Mouse (Mus musculus): ENCODE measurements around the gene Olfr54.
A peak's percentile ranks its signal among the peaks of the same experiment; 100 is the strongest.
"Not testable (repeated sequence)": the region's sequence is repeated elsewhere in the genome, so short reads cannot be mapped to it uniquely, and the experiment has no call there.

The Olfr54 gene

DNA sequence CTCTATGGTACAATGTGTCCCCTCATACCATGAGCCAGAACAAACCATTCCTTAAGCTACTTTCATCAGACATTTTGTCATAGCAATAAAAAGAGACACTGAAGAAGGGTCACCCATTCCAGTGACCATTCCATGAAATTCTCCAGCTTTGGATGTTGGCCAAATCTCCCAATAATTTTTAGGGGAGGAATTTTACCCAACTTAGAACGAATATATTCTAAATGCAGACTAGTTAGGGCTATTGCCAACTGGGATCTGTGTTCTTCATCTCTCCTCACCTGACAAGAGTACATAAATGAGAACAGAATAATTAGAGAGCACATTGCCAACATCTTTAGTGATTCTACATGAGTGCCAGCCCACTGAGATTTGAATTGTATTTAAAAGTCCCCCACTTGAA, at the start of gene Olfr54:
Olfr54 (plus strand) TSS at position 301 of the 400 bp plus-strand sequence.
- DNase-seq, result no peak

DNA sequence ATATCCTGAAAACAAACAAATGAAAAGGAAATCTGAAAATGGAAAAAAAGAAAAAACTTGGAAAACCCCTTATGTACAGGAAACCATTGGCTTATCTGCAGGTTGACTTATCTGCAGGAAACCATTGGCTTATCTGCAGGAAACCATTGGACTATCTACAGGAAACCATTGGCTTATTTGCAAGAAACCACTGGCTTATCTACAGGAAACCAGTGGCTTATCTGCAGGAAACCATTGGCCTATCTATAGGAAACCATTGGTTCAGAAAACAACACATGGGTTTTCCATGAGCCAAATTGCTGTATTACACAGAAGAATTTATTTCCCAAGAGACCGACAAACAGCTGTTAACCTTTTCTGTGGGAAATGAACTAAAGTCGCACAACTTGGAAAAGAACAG, 49.1 kb upstream of the Olfr54 start:
- no peak for DNase-seq

DNA sequence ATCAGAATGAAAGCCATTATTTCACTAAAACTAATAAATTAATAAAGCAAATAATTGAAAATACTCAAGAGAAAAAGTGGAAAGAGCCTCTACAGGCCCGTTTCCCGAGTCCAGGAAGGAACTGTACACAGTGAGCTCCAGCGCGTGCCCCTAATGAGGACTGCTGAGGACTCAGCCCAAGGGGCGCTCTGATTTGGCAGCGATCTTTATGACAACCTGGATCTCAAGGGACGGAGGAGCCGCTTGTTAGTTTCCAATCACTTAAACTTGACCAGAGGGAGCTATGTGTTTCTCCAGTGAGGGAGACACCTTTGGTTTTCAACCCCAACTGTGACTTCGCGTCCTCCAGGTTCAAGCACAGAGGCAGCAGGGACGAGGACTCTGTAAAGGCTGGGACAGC, 47.8 kb upstream of the Olfr54 start, which contains the start of gene Olfr1378:
Olfr1378 (plus strand) TSS at position 301 of the 400 bp plus-strand sequence.
- DNase-seq, result no peak

DNA sequence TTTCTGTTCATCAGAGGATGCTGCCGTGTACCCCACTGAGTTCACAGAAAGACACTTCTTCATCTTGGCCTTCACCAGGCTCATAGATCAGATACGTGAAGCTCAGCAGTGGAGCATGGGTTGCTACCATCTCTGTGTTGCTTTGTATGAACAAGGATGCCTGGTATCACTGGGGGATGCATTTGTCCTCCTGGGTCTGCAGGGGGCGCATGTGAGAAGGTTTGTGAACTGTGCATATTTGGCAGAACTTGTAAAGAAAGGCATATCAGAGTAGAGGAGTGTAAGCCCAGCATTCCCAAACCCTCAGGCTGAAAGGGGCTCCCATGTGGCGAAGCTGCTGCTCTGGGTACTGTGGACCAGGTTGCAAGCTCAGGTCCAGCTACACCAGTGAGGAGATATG, 36.8 kb upstream of the Olfr54 start:
- peak in 1 of 2 experiments; percentile 5 for DNase-seq

DNA sequence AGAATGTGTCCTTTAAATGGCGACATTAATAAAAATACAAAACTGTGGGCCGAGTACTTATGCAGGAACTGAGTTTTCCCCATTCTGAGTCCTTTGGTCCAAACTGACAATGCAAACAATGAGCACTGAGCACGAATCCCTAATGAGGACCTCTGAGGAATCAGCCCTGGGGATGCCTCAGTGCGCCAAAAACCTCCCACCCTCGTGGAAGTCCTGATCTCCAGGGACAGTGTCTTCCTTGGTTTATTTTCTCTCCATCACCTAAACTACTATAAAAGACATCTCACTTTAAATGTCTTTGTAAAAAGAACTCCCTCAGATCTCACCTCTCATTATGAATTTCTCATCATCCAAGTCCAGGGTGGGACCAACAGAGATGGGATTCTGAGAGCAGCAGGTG, 32.4 kb upstream of the Olfr54 start, which contains the start of gene Olfr1377:
Olfr1377 (plus strand) TSS at position 301 of the 400 bp plus-strand sequence.
- no peak for DNase-seq

DNA sequence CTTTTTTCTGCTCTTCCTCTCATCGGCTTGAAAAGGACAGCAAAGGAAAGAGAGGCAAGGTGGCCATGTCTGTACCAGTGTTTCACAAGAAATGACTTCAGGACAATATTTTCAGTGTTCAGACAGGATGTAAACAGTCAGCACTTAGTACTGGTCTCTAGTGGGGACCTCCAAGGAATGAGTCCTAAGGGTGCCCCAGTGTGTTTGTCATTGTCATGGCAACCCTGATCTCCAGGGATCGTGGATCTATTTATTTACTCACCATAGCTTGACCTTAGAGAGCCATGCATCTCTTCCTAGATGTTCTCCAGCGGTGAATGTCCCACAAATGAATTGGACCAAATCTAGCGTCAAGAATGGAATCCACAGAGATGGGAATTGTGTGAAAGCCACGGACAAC, 10.7 kb upstream of the Olfr54 start, which contains the start of gene Olfr51:
Olfr51 (plus strand) TSS at position 301 of the 400 bp plus-strand sequence.
- DNase-seq, result no peak

DNA sequence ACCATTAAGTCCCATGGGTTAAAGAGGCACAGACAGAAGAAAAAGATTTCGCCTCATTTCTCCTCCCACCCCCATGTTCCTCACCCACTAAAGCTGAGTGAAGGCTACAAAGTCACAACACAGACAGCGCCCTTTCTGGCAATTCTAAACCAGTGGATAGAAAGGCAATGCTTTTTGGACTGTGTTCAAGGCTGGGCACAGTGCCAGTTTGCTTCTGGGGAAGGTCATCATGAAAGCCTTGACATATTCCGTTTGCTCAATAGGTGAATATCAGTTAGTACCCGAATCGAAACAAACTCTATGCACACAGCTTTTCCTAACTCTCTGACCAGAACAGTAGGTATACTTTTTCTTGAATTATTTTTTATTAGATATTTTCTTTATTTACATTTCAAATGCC, 2.2 kb upstream of the Olfr54 start:
- peak; percentile 47 to 50 for DNase-seq

DNA sequence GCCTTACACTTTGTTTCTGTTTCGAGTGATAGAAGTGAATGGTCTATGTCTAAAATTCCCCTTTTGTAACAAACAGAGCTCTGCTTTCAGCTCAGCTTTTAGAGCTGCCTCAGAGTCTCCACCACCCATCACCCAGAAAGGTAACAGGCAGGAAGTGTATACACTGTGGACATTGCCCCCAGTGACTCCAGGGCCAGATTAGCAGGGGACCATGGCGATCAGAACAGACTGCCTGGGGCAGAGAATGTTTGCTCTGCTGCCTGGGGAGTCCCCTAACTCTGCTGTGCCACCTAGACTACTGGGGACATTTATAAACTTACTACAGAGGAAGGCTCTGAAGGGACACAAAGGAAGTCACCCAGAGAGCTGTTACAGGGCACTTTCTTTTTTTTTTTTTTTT, 2.3 kb downstream of the Olfr54 start:
- no peak for DNase-seq

DNA sequence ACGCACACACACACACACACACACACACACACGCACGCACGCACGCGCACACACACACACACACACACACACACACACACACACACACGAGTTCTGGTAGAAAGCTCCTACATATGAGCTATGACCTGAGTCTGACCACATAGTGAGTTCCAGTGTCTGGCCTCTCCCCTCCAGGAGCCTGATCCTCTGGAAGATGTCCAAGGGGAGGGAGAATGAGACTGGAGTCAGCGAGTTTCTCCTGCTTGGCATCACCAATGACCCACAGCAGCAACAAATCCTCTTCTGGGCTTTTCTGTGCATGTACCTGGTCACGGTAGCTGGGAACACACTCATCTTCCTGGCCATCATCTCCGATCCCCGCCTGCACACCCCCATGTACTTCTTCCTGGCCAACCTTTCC, 12.8 kb downstream of the Olfr54 start:
- not testable (repeated sequence) for DNase-seq

DNA sequence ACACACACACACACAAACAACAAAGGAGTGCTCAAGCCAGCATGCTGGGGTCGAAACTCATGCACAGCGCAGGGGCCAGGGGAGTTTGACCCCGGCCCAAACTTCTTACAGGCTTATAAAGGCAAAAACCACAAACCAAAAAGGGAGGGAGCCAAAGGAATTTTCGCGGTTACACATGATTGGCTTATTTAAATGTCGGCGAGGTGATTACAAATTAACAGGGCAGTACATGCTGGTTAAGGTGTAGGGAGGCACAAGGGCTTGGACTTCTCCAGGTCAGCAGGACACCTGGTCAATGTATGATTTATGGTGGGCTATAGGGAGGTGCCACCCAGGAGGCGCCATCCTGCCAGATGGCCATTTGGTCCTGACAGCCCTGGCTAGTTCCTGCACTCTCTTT, 15.3 kb downstream of the Olfr54 start:
- peak; percentile 25 to 46 for DNase-seq

DNA sequence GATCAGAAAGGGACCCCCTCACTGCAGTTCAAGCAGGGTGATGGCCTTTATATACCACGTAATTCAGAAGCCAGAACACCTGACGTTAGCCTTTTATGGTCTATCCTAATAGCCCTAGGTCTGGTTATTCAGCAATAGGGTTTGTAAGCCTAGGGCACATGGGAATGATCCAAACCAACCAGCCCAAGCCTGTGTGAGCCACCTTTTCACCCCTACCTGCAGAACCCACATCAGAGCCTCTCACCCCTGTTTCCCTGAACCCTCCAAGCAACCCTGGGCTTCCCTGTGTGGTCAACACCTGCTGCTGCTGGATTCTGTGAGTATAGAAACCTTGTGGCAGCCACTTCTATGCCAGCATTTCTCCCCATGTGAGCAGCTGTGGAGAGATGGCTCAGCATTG, 16.2 kb downstream of the Olfr54 start:
- no peak for DNase-seq

DNA sequence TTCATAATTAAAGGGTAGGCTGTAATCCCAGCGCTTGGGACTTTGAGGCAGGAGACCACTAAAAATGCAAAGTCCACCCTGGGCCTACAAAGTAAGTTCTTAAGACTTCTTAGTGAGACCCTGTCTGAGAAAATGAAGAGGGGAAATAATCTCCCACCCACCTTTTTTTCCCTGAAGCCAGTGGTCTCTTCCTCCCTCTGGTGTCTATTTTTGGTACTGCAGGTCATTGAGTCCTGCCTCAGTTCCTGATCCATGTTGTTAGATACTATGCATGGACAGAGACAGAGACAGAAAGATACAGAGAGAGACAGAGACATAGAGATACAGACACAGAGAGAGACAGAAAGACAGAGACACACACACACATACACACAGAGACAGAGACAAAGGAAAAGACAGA, 18.8 kb downstream of the Olfr54 start:
- DNase-seq, result peak; percentile 24 to 36

DNA sequence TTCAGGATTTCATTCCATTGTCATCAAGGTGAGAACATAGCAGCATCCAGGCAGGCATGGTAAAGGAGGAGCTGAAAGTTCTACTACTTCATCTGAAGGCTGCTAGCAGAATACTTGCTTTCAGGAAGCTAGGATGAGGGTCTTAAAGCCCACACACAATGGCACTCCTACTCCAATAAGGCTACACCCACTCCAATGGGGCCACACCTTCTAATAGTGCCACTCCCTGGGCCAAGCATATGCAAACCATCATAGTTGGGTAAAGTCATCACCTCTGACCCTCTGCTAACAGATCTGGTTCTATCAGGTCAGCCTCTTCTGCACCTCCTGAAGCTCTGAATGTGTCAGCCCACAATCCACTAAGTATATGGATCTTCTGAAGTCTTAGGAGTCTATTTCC, 20.1 kb downstream of the Olfr54 start:
- not testable (repeated sequence) for DNase-seq

DNA sequence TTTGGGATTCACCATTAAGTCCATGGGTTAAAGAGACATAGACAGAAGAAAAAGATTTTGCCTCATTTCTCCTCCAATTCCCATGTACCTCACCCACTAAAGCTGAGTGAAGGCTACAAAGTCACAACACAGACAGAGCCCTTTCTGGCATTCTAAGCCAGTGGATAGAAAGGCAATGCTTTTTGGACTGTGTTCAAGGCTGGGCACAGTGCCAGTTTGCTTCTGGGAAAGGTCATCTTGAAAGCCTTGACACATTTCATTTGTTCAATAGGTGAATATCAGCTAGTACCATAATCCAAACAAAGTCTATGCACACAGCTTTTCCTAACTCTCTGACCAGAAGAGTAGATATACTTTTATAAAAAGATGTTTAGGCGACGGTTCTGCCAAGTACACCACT, 21.9 kb downstream of the Olfr54 start:
- peak; percentile 18 to 26 for DNase-seq

DNA sequence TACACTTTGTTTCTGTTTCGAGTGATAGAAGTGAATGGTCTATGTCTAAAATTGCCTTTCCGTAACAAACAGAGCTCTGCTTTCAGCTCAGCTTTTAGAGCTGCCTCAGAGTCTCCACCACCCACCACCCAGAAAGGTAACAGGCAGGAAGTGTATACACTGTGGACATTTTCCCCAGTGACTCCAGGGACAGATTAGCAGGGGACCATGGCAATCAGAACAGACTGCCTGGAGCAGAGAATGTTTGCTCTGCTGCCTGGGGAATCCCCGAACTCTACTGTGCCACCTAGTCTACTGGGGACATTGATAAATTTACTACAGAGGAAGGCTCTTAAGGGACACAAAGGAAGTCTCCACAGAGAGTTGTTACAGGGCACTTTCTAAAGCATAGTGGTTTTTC, 30.7 kb downstream of the Olfr54 start:
- not testable (repeated sequence) for DNase-seq

DNA sequence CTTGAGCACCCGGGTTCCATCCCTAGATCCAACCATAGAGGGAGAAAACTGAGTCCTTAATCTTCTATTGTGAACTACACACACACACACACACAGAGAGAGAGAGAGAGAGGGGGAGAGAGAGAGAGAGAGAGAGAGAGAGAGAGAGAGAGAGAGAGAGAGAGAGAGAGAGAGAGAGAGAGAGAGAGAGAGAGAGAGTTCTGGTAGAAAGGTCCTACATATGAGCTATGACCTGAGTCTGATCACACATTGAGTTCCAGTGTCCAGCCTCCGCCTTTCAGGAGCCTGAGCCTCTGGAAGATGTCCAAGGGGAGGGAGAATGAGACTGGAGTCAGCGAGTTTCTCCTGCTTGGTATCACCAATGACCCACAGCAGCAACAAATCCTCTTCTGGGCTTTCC, 33.8 kb downstream of the Olfr54 start, which contains the start of gene Olfr1375:
Olfr1375 (plus strand) TSS at position 301 of the 400 bp plus-strand sequence.
- DNase-seq, result not testable (repeated sequence)

DNA sequence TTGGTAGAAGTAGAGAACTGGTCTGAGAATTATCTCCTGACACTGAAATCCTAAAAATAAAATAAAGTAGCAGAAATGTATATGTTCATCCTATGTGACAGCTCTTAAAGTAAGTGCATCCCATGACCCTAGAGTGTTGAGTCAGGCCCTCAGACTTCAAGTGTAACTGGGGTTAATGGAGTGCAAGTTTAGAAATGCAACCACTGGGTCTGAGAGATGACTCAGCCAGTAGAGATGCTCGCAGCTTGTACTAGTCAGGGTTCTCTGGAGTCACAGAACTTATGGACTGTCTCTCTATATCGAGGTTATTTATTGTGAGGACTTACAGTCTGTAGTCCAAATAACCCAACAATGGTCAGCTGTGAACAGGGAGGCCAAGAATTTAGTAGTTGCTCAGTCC, 37.6 kb downstream of the Olfr54 start:
- DNase-seq, result no peak

DNA sequence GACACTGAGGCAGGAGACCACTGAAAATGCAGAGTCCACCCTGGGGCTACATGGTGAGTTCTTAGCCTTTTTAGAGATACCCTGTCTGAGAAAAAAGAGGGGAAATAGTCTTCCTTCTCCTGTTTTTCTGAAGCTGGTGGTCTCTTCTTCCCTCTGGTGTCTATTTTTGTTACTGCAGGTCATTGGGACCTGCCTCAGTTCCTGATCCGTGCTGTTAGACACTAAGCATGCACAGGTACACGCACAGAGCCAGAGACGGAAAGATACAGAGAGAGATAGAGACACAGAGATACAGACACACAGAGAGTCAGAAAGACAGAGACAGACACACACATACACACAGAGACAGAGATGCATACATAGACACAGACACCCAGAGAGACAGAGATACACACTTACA, 39.2 kb downstream of the Olfr54 start:
- DNase-seq, result no peak

DNA sequence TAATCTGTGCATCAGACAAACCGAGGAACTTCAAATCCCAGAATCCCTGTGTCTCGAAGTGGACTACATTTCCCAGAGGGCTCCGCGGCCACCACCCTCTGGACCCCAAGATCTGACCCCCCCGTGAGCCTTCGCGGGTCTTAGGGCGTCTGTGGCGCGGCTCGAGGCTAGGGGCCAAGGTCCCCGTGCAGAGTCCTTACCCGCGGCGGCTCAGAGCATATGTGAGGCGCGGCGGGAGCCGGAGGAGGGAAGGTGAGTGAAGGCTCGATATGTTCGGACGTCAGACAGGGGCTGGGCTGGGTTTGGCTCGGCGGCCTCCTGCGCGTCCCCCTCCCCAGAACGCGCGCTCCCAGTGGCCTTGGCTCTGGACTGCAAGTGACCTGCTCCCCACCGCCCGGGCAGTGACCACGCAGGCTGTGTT, 45.1 kb downstream of the Olfr54 start, which contains the start of gene Zfp354a:
Zfp354a (plus strand) TSS at position 107 of the 421 bp plus-strand sequence.
- peak; percentile 83 to 88 for DNase-seq

DNA sequence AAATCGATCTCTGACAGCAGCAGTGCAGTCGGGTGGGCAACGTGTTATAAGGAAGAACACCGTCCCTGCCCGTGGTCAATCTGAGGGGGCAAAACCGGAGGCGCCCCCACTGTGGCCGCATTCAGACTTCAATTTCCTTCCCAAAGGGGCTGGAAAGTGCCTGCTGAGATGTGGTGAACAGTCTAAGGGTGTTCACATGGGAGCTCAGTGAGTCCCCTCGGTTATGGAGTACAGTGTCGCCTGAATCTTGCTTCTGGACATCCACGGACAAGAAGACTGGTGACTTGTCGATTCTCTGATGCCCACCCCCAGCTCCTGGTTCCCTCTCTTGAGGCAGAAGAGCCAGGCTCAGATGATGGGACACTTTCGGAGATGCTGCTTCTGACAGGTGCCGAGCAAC, 45.6 kb downstream of the Olfr54 start:
- no peak for DNase-seq

DNA sequence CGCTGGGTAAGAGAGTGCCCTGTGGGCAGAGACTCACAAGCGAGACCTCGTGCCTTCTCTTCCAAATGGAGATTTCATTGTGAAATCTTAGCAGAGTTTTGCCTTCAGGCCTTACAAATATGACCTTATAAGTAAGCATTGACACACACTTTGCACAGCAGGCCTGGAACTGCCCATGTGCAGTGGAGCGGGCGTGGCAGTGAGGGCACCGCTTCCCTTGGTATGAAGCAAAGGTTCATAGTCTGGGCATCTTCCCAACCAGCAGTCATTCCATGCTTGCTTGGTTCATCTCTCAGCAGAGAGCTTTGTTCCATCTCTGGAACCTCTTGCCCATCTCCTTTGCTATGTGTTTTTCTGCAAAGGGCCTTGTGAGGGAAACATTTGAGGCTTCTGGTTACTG, 46.9 kb downstream of the Olfr54 start:
- peak; percentile 45 to 57 for DNase-seq

DNA sequence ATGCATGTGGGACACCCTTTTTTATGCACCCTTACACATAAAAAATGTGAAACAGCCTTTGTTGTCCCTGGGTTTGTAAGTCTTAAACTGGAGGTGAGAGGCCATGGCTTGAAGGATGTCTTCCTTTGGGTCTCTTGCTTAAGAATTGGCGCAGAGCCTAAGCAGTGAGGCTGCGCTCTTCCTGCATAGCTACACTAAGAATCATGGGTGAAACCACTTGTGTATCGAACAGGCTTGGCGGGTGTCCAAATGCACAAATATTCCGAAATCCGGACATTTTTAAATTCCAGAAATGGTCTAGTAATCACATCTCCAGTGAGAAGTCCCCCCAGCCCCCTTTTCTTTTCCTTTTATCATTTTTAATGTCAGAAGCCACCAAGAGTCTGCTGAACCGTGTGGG, 49.2 kb downstream of the Olfr54 start:
- peak; percentile 12 to 14 for DNase-seq

DNA sequence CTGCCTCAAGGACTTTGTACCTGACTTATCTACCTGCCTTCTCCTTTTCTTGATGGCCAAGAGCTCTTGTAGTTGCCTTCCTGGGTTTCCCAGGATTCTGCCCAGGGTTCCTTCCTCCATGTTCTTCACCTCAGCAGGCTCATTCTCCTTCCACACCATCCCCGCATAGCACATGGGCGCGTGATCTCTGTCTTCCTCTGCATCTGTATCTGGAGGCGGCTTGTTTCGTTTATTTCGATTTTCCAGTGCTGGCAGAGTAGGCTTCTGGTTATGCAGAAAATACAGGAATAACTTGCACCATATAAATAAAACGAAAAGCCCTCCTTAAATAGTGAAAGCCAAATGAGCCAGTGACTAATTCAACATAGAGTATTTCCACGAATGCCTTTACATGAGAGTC, 49.8 kb downstream of the Olfr54 start:
- DNase-seq, result no peak
